Mouse (Mus musculus) common myeloid progenitor, adult 5-6 weeks (primary cell): ENCODE data around the gene Hacd3. TPM values are rescaled to one million over a fixed set of nuclear protein-coding genes. Genes with fewer than 3 reads are reported as not detected.
"Not testable (repeated sequence)": the region's sequence is repeated elsewhere in the genome, so short reads cannot be mapped to it uniquely, and the experiment has no call there.

Source experiments
- ATAC-seq: replicated peaks from 2 replicates; pipeline ENCODE4 v1.8.0; 2016; ENCODE audit warnings: low read depth, mild to moderate bottlenecking, moderate TSS enrichment, inconsistent platforms; ENCODE audit not compliant: poor library complexity, severe bottlenecking
- total RNA-seq: library from RNA; stranded (forward); fragments of 200-1000, 187-1606 nt; gene quantifications from 2 replicates; pipeline ENCODE4 v1.2.3, GENCODE M21; 2017

Hacd3 gene
- total RNA-seq, 1 experiment from 2014 or later: 53.3 TPM

DNA sequence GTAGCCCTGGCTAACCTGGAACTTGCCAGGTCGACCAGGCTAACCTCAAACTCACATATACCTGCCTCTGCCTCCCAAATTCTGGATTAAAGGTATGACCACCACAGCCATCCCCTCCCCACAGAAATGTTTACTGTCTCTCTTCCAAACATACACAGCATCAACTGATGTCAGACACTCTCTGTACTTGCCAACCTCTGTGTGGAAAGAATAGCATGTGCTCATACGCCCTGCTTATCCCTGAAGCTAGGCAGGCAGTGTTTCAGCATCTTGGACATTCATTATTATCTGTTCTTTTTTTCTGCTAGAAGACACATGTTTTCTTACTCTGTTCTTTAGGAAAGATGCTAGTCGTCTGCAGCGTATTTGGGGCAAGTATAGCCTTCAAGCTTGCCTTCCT is 3.6 kb downstream of the Hacd3 start:
- ATAC-seq: no peak

DNA sequence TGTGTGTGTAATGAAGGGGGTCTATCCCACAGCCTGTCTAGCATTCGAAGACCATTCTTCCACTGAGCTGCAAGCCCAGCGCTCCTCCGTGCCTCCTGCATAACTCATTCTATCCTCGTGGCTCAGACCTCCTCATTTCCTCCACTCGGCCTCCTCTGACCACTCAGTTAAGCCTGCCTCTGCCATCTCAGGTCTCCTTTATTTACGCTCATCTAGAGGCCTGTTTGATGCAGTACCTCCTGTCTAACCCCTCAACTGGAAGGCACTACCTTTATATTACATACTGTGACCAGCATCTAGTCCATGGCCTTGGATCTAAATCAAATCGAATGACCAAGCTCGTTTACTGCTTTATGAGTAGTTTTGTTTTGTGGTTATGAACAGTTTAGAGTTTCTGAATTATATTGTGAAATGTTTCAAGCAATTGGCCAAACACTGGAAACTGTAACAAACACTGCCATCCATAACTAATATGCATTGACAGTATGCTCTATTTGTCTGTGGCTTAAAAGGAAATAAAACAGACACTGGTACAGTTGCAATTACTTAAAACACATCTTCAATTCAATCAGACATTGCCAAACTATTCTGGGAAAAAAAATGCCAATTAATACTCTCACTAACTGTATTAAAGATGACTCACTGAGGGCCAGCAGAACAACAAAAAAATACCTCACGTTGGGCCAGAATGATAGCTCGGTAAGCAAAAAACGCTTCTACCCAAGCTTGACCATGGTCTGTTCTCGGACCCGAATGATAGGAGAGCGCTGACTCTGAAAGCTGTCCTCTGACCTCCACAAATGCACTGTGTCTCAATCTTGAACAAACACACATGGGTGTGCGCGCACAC is 4.3 kb downstream of the Hacd3 start:
- no peak for ATAC-seq

DNA sequence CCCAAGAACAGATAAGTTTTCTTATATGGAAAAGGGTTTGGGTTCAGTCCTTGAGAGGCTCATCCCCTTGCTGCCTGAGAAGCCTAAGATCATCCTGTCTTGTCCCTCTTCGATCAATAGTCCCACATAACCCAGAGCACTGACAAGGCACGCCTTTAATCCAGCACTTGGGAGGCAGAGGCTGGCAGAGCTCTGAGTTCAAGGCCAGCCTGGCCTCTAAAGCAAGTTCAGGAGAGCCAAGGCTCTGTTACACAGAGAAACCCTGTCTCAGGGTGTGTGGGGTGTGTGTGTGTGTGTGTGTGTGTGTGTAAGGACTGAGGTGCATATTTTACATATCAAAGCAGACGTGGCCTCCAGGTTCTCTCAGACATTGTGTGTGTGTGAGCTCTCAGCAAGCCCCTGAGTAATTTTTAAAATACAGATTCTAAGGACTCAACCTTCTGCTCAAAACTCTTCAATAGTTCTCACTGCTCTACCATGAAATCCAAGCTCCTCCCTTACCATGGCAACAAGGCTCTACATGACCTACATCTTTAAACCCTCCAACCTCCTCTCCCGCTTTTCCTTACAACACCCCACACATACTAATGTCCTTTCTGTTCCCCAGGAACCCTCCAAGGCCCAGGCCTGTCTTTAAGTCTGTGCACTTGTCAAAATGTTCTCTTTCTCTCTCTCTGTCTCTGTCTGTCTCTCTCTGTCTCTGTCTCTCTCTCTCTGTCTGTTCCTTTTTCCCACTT is 5.1 kb downstream of the Hacd3 start:
- ATAC-seq: no peak

DNA sequence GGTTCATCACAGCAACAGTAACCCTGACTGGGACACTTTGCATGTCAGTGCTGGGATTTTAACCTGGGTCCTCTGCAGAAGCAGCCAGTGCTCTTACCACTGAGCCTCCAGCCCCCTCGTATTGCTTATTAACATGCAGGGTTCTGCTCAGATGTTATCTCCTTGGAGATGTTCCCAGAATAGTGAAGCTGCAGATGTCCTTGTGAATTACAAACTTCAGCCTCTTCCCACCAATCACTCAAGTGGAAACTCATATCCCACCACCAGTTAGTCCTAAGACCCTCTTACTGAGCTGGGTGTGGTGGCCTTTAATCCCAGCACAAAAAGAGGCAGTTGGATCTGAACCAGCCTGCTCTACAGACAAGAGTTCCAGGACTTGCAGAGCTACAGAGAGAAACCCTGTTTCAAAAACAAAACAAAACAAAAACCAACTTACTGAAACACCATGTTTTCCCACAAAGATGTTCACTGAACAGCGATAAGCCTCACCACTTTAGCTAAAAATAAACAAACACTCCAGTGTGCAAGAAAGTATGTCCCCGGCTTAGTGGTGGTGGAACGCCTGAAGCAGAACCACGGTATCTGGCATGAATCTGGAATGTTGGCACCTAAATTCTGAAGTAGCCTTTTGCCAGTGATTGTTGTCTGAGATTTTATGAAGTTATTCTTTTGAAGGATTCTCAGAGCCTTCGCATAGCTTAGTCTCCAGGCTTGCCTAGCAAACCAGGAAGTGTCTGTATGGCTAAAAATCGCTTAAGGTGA is 5.9 kb downstream of the Hacd3 start:
- no peak for ATAC-seq

DNA sequence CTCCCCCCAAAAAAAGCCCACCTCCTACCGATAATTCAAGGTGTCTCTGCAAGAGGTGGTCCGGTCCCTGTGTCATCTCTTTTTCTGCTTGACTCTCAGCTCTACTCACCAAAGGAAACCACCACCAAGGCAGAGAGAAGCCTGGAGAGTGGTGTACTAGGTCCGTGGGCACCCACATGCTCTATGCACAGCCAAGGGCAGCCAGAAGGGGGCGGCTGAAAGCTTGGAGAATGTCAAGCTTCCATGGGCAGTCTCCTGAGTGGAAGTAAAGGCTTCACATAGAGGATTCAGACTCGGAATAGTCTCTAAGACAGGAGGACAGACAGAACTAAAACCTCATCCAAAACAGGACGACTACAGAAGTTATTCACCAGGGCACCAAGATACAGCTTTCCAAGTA is 10.2 kb downstream of the Hacd3 start:
- peak; percentile 50; the same call in 1 of the 2 replicates for ATAC-seq

DNA sequence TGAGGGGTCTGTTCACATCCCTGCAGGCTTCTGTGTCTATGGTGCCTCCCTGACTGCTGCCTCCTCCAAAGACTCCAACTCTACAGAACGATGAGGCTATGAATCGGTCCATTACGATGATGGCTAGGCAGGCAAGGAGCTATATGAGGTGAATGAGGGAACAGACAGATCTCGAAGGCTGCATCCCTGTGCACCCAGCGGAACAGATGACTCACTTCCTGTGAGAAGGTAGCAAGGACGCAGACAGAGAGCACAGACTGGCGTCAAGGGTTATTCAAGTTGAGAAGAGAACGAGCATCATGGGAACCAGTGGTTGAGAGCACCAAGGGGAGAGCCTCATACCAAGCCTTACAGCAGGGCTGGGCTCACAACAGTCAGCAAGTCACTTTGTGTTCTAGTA is 10.9 kb downstream of the Hacd3 start:
- no peak for ATAC-seq

DNA sequence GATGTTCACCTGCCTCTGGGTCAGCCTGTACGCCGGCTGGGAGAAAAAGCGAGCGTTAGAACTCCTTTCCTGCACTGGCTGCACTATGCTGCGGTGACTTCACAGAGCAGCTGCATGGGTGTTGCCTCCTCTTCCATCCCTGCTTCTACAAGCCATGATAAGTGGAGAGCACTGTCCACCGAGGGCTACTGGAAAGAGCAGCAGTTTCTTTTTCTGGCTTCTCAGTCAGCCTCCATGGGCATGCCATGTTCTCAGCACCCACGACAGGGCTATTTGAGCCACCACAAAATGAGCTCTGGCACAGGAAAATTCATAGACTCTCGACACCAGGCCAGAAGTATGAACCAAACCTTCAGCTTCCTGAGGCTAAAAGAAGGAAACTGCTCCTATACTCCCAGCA is 15.8 kb downstream of the Hacd3 start:
- no peak for ATAC-seq

DNA sequence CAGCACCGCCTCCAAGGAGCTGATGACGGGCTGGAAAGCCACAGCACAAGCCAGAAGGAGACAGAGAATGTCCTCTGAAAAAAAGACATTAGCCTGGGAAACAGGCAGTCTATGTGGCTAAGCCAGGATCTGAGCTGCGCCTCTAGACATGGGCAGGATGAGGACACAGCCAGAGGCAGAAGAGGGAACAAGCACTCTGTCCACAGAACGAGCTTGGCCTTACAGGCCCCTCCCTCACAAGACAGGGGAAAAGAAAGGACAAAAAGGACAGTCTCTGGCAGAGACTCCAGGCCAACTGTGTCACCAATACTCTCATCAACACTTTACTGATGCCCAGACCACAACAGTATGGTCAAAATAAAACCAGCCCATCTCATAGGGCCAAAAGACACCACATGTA is 20.0 kb downstream of the Hacd3 start:
- ATAC-seq: no peak

DNA sequence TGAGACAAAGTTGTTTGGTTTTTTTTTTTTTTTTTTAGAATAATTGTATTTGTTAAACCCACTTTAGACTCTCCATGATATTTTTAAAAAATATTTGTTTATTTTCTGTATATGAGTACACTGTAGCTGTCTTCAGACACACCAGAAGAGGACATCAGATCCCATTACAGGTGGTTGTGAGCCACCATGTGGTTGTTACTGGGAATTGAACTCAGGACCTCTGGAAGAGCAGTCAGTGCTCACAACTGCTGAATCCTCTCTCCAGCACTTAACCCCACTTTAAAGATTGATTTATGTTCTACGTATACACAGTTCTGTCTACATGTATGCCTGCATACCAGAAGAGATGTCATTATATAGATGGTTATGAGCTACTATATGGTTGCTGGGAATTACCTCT is 26.0 kb downstream of the Hacd3 start:
- ATAC-seq: not testable (repeated sequence)

DNA sequence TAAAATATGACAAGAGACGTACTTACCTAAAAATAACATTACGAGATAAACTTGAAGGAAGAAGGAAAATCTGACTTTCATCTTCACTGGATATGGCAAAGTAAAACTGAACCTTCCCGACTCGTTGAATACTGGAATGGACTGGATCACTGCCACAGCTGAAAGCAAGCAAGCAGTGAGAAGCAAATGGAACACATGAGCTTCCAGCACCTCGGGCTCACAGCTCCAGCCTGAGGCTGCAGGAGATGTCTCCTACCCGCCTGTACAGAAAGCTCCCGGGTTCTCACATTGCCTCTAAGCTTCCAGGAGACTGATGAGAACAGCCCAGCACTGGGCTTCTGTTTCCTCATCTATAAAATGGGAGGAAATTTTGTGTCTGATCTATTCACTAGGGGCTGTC is 31.2 kb downstream of the Hacd3 start:
- ATAC-seq: no peak

DNA sequence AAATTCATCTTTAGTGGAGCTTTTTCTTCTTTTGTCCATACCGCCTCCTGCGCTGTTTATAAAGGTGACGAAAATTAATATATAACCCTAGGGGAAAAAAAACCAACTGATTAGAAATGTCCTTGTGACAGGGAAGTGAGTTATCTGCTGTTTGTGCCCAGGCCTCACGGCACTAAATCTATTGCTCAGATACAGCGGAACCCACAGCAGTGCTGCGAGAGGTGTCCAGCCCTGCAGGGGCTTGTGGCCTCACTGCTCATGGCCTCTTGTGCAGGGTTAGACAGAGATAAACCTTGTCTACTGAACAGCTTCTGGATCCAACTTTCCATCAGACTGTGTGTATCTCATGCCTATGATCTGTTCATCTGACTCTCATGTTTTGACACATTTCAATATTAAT is 33.0 kb downstream of the Hacd3 start:
- no peak for ATAC-seq

DNA sequence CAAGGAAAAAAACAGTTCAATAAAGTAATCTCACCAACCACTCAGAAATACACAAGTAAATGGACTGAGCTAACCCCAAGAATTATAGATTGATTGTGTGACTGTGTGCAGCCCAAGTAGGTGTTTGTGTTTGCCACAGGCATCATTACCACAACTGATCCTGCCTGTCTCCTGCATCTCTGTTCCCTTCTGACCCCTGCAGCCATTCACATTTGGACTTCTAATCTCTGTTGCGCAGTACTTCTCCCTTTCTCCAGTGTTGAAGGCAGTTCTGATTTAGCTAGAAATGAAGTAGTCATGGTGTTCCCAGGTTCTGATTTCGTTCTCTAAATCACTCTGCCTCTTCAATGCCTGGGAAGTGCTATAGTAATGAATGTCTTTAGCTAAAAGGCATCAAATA is 33.8 kb downstream of the Hacd3 start:
- no peak for ATAC-seq

DNA sequence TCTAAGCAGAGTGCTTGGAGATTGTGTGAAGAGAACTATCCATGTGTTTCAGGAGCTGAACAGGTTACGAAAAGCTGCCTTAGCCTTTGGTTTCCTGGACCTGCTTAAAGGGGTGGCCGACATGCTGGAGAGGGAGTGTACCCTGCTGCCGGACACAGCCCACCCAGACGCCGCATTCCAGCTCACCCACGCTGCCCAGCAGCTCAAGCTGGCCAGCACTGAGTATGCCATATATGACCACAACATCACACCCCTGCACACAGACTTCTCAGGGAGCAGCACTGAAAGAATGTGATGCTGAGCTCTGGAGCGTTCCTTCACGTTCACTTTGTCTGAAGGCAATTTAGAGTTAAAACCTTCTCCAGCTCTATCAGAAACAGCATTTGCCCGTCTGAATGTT is 35.7 kb downstream of the Hacd3 start:
- ATAC-seq: no peak

DNA sequence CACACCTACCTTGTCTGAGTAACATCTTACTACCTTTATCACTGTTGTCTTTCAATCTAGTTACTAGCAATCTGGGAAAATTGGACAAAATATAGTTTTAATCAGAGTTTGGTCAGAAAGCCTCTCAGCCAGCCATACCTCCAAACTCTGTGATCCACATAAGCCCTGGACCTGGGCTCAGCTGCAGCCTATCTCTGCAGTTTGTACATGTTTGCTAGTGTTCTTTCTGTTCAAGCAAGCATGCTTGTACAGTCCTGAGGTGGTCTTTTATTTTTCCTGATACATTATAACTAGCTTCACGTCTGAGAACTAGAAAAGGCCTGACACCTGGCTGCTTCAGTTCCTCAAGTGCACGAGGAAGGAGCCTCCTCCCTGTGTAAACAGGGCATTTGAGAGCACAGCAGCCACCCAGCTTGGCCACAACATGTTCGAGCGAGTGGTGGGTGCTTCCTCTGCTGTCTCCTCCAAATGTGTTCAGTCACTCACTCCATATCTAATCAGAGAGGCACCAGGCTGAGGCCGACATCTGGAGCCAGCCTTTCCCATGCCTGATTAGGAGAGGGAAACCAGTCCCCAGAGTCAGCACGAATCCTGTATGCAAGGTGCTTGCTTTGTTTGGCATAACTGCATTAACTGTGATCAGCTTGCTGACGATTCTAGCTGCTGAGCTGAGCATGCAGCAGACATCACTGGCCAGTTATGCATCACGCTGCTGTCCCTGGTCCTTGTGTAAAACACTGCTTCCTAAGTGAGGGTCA is 36.3 kb downstream of the Hacd3 start:
- no peak; the same call in 1 of the 2 replicates for ATAC-seq

DNA sequence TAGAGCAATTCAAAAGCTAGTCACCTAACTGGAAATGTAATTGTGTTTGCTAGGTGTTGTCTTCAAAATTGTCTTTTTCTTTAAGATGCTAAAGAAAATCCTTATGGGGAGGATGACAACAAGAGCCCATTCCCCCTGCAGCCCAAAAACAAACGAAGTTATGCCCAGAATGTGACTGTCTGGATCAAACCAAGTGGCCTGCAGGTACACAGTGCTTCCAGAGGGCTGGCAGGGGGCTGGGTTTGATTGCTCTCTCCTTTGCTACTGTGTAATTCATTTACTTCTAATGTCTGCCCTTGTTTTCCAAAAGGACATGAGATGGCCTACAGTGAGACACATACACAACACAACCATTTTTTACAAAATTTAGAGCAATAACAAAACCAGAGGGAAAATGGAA is 39.6 kb downstream of the Hacd3 start:
- ATAC-seq: no peak

DNA sequence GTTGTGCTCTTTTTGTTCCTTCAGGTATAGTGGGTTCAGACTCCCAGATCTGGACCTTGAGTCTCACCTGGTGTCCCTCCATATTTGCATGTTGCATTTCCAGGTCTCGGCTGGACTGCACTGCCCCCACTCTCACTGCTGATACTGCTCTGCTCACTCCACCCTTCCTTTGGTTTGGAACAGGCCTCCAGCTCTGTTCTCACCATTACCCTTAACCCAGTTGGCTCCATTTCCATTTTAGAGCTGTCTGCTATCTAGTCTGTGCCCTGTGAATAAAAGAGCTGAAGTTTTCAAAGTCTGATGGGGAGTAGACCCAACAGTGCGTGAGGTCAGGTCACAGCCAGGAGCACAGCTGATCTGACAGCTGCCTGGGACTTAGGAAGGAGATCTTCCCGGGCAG is 40.9 kb downstream of the Hacd3 start:
- no peak for ATAC-seq

DNA sequence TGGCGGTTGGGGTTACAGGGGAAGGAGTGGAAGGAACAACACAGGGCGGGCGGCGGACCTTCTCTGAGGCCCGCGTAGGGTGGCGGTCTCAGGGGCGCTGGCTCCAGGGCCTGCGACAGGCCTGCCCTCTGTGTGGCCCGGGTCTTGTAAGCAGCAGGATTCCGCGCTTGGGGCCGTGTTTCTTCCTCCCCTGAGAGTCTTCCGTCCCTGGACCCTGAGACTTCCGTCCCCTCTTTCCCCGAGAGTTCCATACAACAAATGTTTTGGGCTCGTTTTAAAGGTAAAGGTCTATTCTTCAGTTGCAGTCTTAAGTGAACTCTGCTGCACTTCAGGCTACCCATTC is 60.5 kb downstream of the Hacd3 start:
- ATAC-seq: peak; percentile 63

DNA sequence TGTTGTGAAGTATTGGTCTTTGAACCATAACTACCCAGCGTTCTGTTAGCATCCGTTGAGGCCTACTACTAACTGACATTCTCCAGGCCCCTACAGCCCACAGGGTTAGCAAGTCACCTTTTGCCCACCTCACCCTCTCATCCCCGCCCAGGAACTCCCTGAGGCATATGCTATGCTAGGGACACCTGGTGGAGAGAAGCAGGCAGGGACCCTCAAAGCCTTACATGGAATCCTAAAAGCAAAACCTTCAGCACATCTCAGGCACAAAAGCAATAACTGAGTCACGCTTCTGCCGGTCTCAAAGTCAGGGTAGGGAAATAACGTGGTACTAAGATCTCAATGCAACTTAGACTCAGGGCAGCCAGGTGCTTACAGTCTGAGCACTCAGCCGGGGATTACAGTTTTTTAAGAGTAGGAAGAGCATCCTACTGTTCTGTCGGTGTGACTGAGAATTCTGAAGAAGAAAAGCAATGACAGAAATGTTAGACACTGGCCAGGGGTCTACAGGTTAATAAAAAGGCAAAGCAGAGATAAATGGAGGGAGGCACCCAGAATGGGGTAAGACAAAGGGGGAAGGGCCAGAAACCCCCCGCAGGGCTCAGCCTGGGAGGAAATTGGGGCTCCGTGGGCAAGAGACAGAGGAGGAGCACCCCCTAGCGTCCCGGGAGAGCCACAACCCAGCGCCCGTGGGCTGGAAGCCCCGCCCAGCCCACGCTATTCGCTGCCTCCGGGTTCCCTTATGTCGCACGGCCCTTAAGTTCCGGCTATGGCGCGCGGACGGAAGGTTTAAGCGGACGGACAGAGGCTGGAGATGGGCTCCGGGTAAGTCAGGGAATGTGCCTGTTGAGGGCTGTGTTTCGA is 61.1 kb downstream of the Hacd3 start, which contains the start of gene Ints14:
Gene Ints14 (plus strand): TSS at position 789 of the 861 bp plus-strand sequence.
- peak; percentile 96 for ATAC-seq

DNA sequence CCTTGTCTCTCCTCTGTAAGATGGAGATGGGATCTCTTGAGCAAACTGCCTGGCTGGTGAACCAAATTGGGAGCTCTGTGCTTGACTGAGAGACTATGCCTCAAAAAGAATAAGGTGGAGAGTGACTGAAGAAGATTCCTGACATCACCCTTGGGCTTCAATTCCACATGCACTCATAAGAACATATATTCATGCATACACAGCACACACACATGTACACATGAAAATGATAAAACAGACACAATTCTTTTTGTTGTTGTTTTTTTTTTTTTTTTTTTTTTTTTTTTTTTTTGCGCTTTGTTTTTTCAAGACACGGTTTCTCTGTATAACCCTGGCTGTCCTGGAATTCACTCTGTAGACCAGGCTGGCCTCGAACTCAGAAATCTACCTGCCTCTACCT is 64.2 kb downstream of the Hacd3 start:
- ATAC-seq: no peak
